Mouse (Mus musculus): ENCODE measurements around the gene Scmh1.

GRCm38 (mm10) chr4:120364729-120365128 is 40.4 kb upstream of the Scmh1 start:
- TF ChIP-seq EP300 (IDR thresholded peaks at IDR 0.05; ENCODE audit: insufficient read depth, low read depth, low read length): no peak
- TF ChIP-seq CTCF (IDR thresholded peaks at IDR 0.05): no peak
